Mouse (Mus musculus): ENCODE measurements around the gene Arl5a. TPM values are rescaled to one million over a fixed set of nuclear protein-coding genes. Genes with fewer than 3 reads are reported as not detected.

Arl5a gene
- polyA plus RNA-seq, 1 experiment from 2014 or later = 45.7 TPM

- peak overlapping the region; percentile 80 for H3K4me2 ChIP-seq (ENCODE audit: low read depth, low read length)
- peak overlapping the region; percentile 77 for H3K27ac ChIP-seq (ENCODE audit: low read length)
- peak overlapping the region; percentile 100 for H3K4me3 ChIP-seq (ENCODE audit: low read length)
- no peaks in the 10 kb centered on the region for H3K36me3 ChIP-seq (ENCODE audit: control insufficient read depth, insufficient read depth)
- ATAC-seq (replicated peaks; ENCODE audit: extremely low read depth, insufficient read depth, low FRiP score) = no peak
- no peaks in the 10 kb centered on the region for H3K27me3 ChIP-seq (ENCODE audit: control insufficient read depth, insufficient read depth, low read length)
- H3K9ac ChIP-seq (ENCODE audit: low read length) = peak overlapping the region; percentile 99
- no peaks in the 10 kb centered on the region for H3K9me3 ChIP-seq (replicated peaks; ENCODE audit: control insufficient read depth, low read length)
- WGBS = 21% methylated on average over 10 of the region's 10 CpGs
- H3K4me1 ChIP-seq (ENCODE audit: control insufficient read depth, insufficient read depth, low read length) = peaks cover 31% of the 10 kb centered on the region
Observed at GRCm38 (mm10) chr2:52425523-52425795, 758 bp upstream of the Arl5a start.

- H3K4me2 ChIP-seq (ENCODE audit: low read depth, low read length) = peak overlapping the region; percentile 74
- ATAC-seq (replicated peaks; ENCODE audit: extremely low read depth, insufficient read depth, low FRiP score) = peak; percentile 61
- WGBS = under 1% methylated on average over 42 of the region's 42 CpGs
- H3K4me3 ChIP-seq (ENCODE audit: low read length) = peak overlapping the region; percentile 100
- H3K36me3 ChIP-seq (ENCODE audit: control insufficient read depth, insufficient read depth) = no peaks in the 10 kb centered on the region
- H3K27ac ChIP-seq (ENCODE audit: low read length) = peak overlapping the region; percentile 92
- H3K4me1 ChIP-seq (ENCODE audit: control insufficient read depth, insufficient read depth, low read length) = peaks cover 40% of the 10 kb centered on the region
- H3K9me3 ChIP-seq (replicated peaks; ENCODE audit: control insufficient read depth, low read length) = no peaks in the 10 kb centered on the region
- H3K9ac ChIP-seq (ENCODE audit: low read length) = peak overlapping the region; percentile 99
- H3K27me3 ChIP-seq (ENCODE audit: control insufficient read depth, insufficient read depth, low read length) = no peaks in the 10 kb centered on the region
Observed at GRCm38 (mm10) chr2:52424248-52424728, 413 bp downstream of the Arl5a start.

GRCm38 (mm10) chr2:52423611-52424247 lies 972 bp downstream of the Arl5a start:
- H3K4me2 ChIP-seq (ENCODE audit: low read depth, low read length) = peak overlapping the region; percentile 74
- peaks cover 45% of the 10 kb centered on the region for H3K4me1 ChIP-seq (ENCODE audit: control insufficient read depth, insufficient read depth, low read length)
- peak overlapping the region; percentile 92 for H3K27ac ChIP-seq (ENCODE audit: low read length)
- H3K9ac ChIP-seq (ENCODE audit: low read length) = peak overlapping the region; percentile 99
- WGBS = 1% methylated on average over 16 of the region's 16 CpGs
- no peaks in the 10 kb centered on the region for H3K27me3 ChIP-seq (ENCODE audit: control insufficient read depth, insufficient read depth, low read length)
- peak overlapping the region; percentile 100 for H3K4me3 ChIP-seq (ENCODE audit: low read length)
- ATAC-seq (replicated peaks; ENCODE audit: extremely low read depth, insufficient read depth, low FRiP score) = no peak
- no peaks in the 10 kb centered on the region for H3K36me3 ChIP-seq (ENCODE audit: control insufficient read depth, insufficient read depth)
- no peaks in the 10 kb centered on the region for H3K9me3 ChIP-seq (replicated peaks; ENCODE audit: control insufficient read depth, low read length)

- Histone ChIP-seq H3K9ac (ENCODE audit: low read length) (peak overlapping the region; percentile 99), H3K4me3 (ENCODE audit: low read length) (peak overlapping the region; percentile 100), H3K9me3 (replicated peaks; ENCODE audit: control insufficient read depth, low read length) (no peaks in the 10 kb centered on the region), H3K4me2 (ENCODE audit: low read depth, low read length) (peak overlapping the region; percentile 74), H3K4me1 (ENCODE audit: control insufficient read depth, insufficient read depth, low read length) (peaks cover 48% of the 10 kb centered on the region), H3K27ac (ENCODE audit: low read length) (peak overlapping the region; percentile 92), H3K27me3 (ENCODE audit: control insufficient read depth, insufficient read depth, low read length) (no peaks in the 10 kb centered on the region), H3K36me3 (ENCODE audit: control insufficient read depth, insufficient read depth) (no peaks in the 10 kb centered on the region)
- no peak for ATAC-seq (replicated peaks; ENCODE audit: extremely low read depth, insufficient read depth, low FRiP score)
- 34% methylated on average over 8 of the region's 8 CpGs for WGBS
Observed at GRCm38 (mm10) chr2:52422871-52423610, 1.7 kb downstream of the Arl5a start.

- WGBS = 23% methylated on average over 6 of the region's 6 CpGs
- Histone ChIP-seq H3K4me2 (ENCODE audit: low read depth, low read length) (peak overlapping the region; percentile 74), H3K4me1 (ENCODE audit: control insufficient read depth, insufficient read depth, low read length) (peaks cover 45% of the 10 kb centered on the region), H3K27me3 (ENCODE audit: control insufficient read depth, insufficient read depth, low read length) (no peaks in the 10 kb centered on the region), H3K9ac (ENCODE audit: low read length) (peak overlapping the region; percentile 41), H3K27ac (ENCODE audit: low read length) (peak overlapping the region; percentile 48), H3K9me3 (replicated peaks; ENCODE audit: control insufficient read depth, low read length) (no peaks in the 10 kb centered on the region), H3K36me3 (ENCODE audit: control insufficient read depth, insufficient read depth) (peaks cover under 1% of the 10 kb centered on the region), H3K4me3 (ENCODE audit: low read length) (no peak overlapping the region)
- ATAC-seq (replicated peaks; ENCODE audit: extremely low read depth, insufficient read depth, low FRiP score) = no peak
Observed at GRCm38 (mm10) chr2:52421197-52421596, 3.5 kb downstream of the Arl5a start.

GRCm38 (mm10) chr2:52420001-52420710 lies 4.5 kb downstream of the Arl5a start:
- no peaks in the 10 kb centered on the region for H3K9me3 ChIP-seq (replicated peaks; ENCODE audit: control insufficient read depth, low read length)
- no peak overlapping the region for H3K27ac ChIP-seq (ENCODE audit: low read length)
- H3K9ac ChIP-seq (ENCODE audit: low read length) = no peak overlapping the region
- peaks cover 11% of the 10 kb centered on the region for H3K36me3 ChIP-seq (ENCODE audit: control insufficient read depth, insufficient read depth)
- H3K4me2 ChIP-seq (ENCODE audit: low read depth, low read length) = no peak overlapping the region
- 68% methylated on average over 7 of the region's 7 CpGs for WGBS
- H3K4me3 ChIP-seq (ENCODE audit: low read length) = no peak overlapping the region
- H3K4me1 ChIP-seq (ENCODE audit: control insufficient read depth, insufficient read depth, low read length) = peaks cover 40% of the 10 kb centered on the region
- H3K27me3 ChIP-seq (ENCODE audit: control insufficient read depth, insufficient read depth, low read length) = no peaks in the 10 kb centered on the region
- ATAC-seq (replicated peaks; ENCODE audit: extremely low read depth, insufficient read depth, low FRiP score) = no peak

GRCm38 (mm10) chr2:52419295-52419694 lies 5.4 kb downstream of the Arl5a start:
- no peak for ATAC-seq (replicated peaks; ENCODE audit: extremely low read depth, insufficient read depth, low FRiP score)
- no peaks in the 10 kb centered on the region for H3K9me3 ChIP-seq (replicated peaks; ENCODE audit: control insufficient read depth, low read length)
- peaks cover 11% of the 10 kb centered on the region for H3K36me3 ChIP-seq (ENCODE audit: control insufficient read depth, insufficient read depth)
- H3K27me3 ChIP-seq (ENCODE audit: control insufficient read depth, insufficient read depth, low read length) = no peaks in the 10 kb centered on the region
- 49% methylated on average over 6 of the region's 6 CpGs for WGBS
- no peak overlapping the region for H3K9ac ChIP-seq (ENCODE audit: low read length)
- no peak overlapping the region for H3K4me2 ChIP-seq (ENCODE audit: low read depth, low read length)
- peaks cover 40% of the 10 kb centered on the region for H3K4me1 ChIP-seq (ENCODE audit: control insufficient read depth, insufficient read depth, low read length)
- H3K27ac ChIP-seq (ENCODE audit: low read length) = 0 out of 2 replicates have a peak overlapping the region, but pooled peaks have one; percentile 27
- H3K4me3 ChIP-seq (ENCODE audit: low read length) = no peak overlapping the region

- H3K9ac ChIP-seq (ENCODE audit: low read length) = no peak overlapping the region
- H3K4me2 ChIP-seq (ENCODE audit: low read depth, low read length) = no peak overlapping the region
- H3K36me3 ChIP-seq (ENCODE audit: control insufficient read depth, insufficient read depth) = peaks cover 50% of the 10 kb centered on the region
- no peak overlapping the region for H3K27ac ChIP-seq (ENCODE audit: low read length)
- no peak overlapping the region for H3K4me3 ChIP-seq (ENCODE audit: low read length)
- WGBS = 90% methylated on average over 5 of the region's 5 CpGs
- peaks cover 20% of the 10 kb centered on the region for H3K9me3 ChIP-seq (replicated peaks; ENCODE audit: control insufficient read depth, low read length)
- no peaks in the 10 kb centered on the region for H3K4me1 ChIP-seq (ENCODE audit: control insufficient read depth, insufficient read depth, low read length)
- no peak for ATAC-seq (replicated peaks; ENCODE audit: extremely low read depth, insufficient read depth, low FRiP score)
- H3K27me3 ChIP-seq (ENCODE audit: control insufficient read depth, insufficient read depth, low read length) = no peaks in the 10 kb centered on the region
Observed at GRCm38 (mm10) chr2:52412524-52413037, 12.1 kb downstream of the Arl5a start.
